Comparison of ENCODE assay signal across 9 mouse cellular contexts in genomic region chr8:84839411-84839810, GRCm38 (mm10). TPM values are rescaled to one million over a fixed set of nuclear protein-coding genes. Genes with fewer than 3 reads are reported as not detected.
DNase-seq lines count a peak whose midpoint lies in the region; ATAC-seq and TF ChIP-seq lines count a peak whose summit lies in the region.
"Had no signal": no experiment of that assay in that cellular context is flagged by ENCODE, and none has a peak within 500 bp of the region (broad histone marks: within the 10 kb centered on the region; RNA-seq: fewer than 3 reads in every experiment).

No protein-coding gene starts in this region.

- peaks cover 81% of the 10 kb centered on the region for H3K36me3 ChIP-seq in lung, embryonic 15.5 days
- peaks cover 81% of the 10 kb centered on the region for H3K36me3 ChIP-seq in forebrain, embryonic 10.5 days (replicated peaks)
- peaks cover 80% of the 10 kb centered on the region for H3K36me3 ChIP-seq in limb, embryonic 14.5 days (ENCODE audit: control insufficient read depth, insufficient read depth, low read length)
- H3K36me3 ChIP-seq in neural tube, embryonic 15.5 days: peaks cover 77% of the 10 kb centered on the region

- WGBS in lung, embryonic 15.5 days: 85% methylated on average over 2 of the region's 2 CpGs
- 94% methylated on average over 2 of the region's 2 CpGs for WGBS in forebrain, embryonic 10.5 days
- 93% methylated on average over 2 of the region's 2 CpGs for WGBS in limb, embryonic 14.5 days
- 100% methylated on average over 2 of the region's 2 CpGs for WGBS in neural tube, embryonic 15.5 days

- peak overlapping the region; percentile 63 for H3K4me2 ChIP-seq in lung, embryonic 15.5 days
- H3K4me2 ChIP-seq in limb, embryonic 14.5 days (replicated peaks; ENCODE audit: low read depth, low read length, severe bottlenecking): peak overlapping the region; percentile 59
- H3K4me2 ChIP-seq in neural tube, embryonic 15.5 days: peak overlapping the region; percentile 64

- DNase-seq in lung, postnatal 25 days (ENCODE audit: low spot score): no peak
- no peak for DNase-seq in forebrain, embryonic 10.5 days (ENCODE audit: extremely low spot score, low spot score)
- DNase-seq in limb, embryonic 14.5 days (ENCODE audit: low spot score): no peak
- DNase-seq in right cerebral cortex, postnatal 4 days: no peak
- DNase-seq in left cerebral cortex, postnatal 10 days (ENCODE audit: extremely low spot score in 1 of 2, low spot score in 2 of 2): no peak
- DNase-seq in gastrocnemius, postnatal 4 days (ENCODE audit: low spot score in 2 of 2): no peak
- DNase-seq: thymus, adult 18-20 months had no signal

- TF ChIP-seq POLR2A in limb, embryonic 14.5 days (IDR thresholded peaks at IDR 0.05; ENCODE audit: borderline replicate concordance, extremely low read depth, insufficient read depth, insufficient read length): no peak

- ATAC-seq in lung, embryonic 15.5 days (ENCODE audit: borderline replicate concordance, extremely low read depth, low FRiP score, low TSS enrichment): no peak
- no peak for ATAC-seq in limb, embryonic 14.5 days (ENCODE audit: low FRiP score, low read depth)
- no peak for ATAC-seq in neural tube, embryonic 15.5 days (ENCODE audit: low FRiP score)

- H3K4me1 ChIP-seq in lung, embryonic 15.5 days: peaks cover 45% of the 10 kb centered on the region
- peaks cover 60% of the 10 kb centered on the region for H3K4me1 ChIP-seq in forebrain, embryonic 10.5 days
- peaks cover 14% of the 10 kb centered on the region; the same call in 1 of the 2 replicates for H3K4me1 ChIP-seq in limb, embryonic 14.5 days (ENCODE audit: control insufficient read depth, insufficient read depth, low read length)
- H3K4me1 ChIP-seq in neural tube, embryonic 15.5 days: peaks cover 63% of the 10 kb centered on the region

- intact Hi-C loops in left cerebral cortex, postnatal 10 days (cut with DNase I): no loop called here

- peak overlapping the region; percentile 92 for H3K9ac ChIP-seq in lung, embryonic 15.5 days
- H3K9ac ChIP-seq in limb, embryonic 14.5 days (ENCODE audit: low read depth, low read length, severe bottlenecking): peak overlapping the region; percentile 86
- peak overlapping the region; percentile 74; the same call in 1 of the 2 replicates for H3K9ac ChIP-seq in neural tube, embryonic 15.5 days (replicated peaks)

- H3K27ac ChIP-seq in lung, embryonic 15.5 days: peak overlapping the region; percentile 90; the same call in 1 of the 2 replicates
- H3K27ac ChIP-seq in forebrain, embryonic 10.5 days: no peak overlapping the region; the same call in 1 of the 2 replicates
- 0 out of 2 replicates have a peak overlapping the region, but pooled peaks have one; percentile 83 for H3K27ac ChIP-seq in limb, embryonic 14.5 days (replicated peaks; ENCODE audit: low read depth, low read length)
- H3K27ac ChIP-seq in neural tube, embryonic 15.5 days (replicated peaks): no peak overlapping the region; the same call in 1 of the 2 replicates

- H3K4me3 ChIP-seq in lung, embryonic 15.5 days: peak overlapping the region; percentile 89
- peak overlapping the region; percentile 71 for H3K4me3 ChIP-seq in forebrain, embryonic 10.5 days
- peak overlapping the region; percentile 83 for H3K4me3 ChIP-seq in limb, embryonic 14.5 days (replicated peaks; ENCODE audit: low read length)
- H3K4me3 ChIP-seq in neural tube, embryonic 15.5 days (replicated peaks): peak overlapping the region; percentile 74

- H3K27me3 ChIP-seq in lung, embryonic 15.5 days: no peaks in the 10 kb centered on the region
- no peaks in the 10 kb centered on the region for H3K27me3 ChIP-seq in forebrain, embryonic 10.5 days (ENCODE audit: poor library complexity, severe bottlenecking)
- H3K27me3 ChIP-seq in limb, embryonic 14.5 days (ENCODE audit: control insufficient read depth, insufficient read depth, low read length): no peaks in the 10 kb centered on the region
- no peaks in the 10 kb centered on the region for H3K27me3 ChIP-seq in neural tube, embryonic 15.5 days (replicated peaks)

- H3K9me3 ChIP-seq in lung, embryonic 15.5 days: no peaks in the 10 kb centered on the region
- H3K9me3 ChIP-seq in forebrain, embryonic 10.5 days: no peaks in the 10 kb centered on the region
- no peaks in the 10 kb centered on the region for H3K9me3 ChIP-seq in limb, embryonic 14.5 days (ENCODE audit: control insufficient read depth, low read length)
- H3K9me3 ChIP-seq in neural tube, embryonic 15.5 days (replicated peaks): no peaks in the 10 kb centered on the region

RNA-seq across cellular contexts. Expression of gene Rad23a, which starts 1.1 kb away (rescaled TPM):
- 112 and 127 TPM in 2 replicates for polyA plus RNA-seq in lung, embryonic 15.5 days (2015; fragmentation: Nextera tagmentation; extraction: Ambion mirVana)
- polyA plus RNA-seq in forebrain, embryonic 10.5 days (2016; fragmentation: Nextera tagmentation; extraction: Ambion mirVana): 130 and 137 TPM in 2 replicates
- polyA plus RNA-seq in limb, embryonic 14.5 days (2012; rRNA removed): 82.0 and 82.4 TPM in 2 replicates
- 104 and 109 TPM in 2 replicates for polyA plus RNA-seq in limb, embryonic 14.5 days (2014; fragmentation: Nextera tagmentation; extraction: Ambion mirVana)
- polyA plus RNA-seq in neural tube, embryonic 15.5 days (2015; fragmentation: Nextera tagmentation; extraction: Ambion mirVana): 71.3 and 98.0 TPM in 2 replicates
- 10 to 100 TPM; 57.0 to 60.1 TPM for total RNA-seq in left cerebral cortex, postnatal 10 days (2021)
- total RNA-seq in gastrocnemius, postnatal 4 days (2021): 100 to 1,000 TPM; 121 to 123 TPM

RNA-seq across cellular contexts. Expression of gene Calr, which starts 7.3 kb away (rescaled TPM):
- 1,037 and 1,080 TPM in 2 replicates for polyA plus RNA-seq in lung, embryonic 15.5 days (2015; fragmentation: Nextera tagmentation; extraction: Ambion mirVana)
- polyA plus RNA-seq in forebrain, embryonic 10.5 days (2016; fragmentation: Nextera tagmentation; extraction: Ambion mirVana): 735 and 764 TPM in 2 replicates
- polyA plus RNA-seq in limb, embryonic 14.5 days (2012; rRNA removed): 575 and 831 TPM in 2 replicates
- polyA plus RNA-seq in limb, embryonic 14.5 days (2014; fragmentation: Nextera tagmentation; extraction: Ambion mirVana): 802 and 827 TPM in 2 replicates
- polyA plus RNA-seq in neural tube, embryonic 15.5 days (2015; fragmentation: Nextera tagmentation; extraction: Ambion mirVana): 730 and 802 TPM in 2 replicates
- 100 to 1,000 TPM; 455 to 481 TPM for total RNA-seq in left cerebral cortex, postnatal 10 days (2021)
- total RNA-seq in gastrocnemius, postnatal 4 days (2021): 100 to 1,000 TPM; 339 to 368 TPM

RNA-seq across cellular contexts. Expression of gene Gadd45gip1, which starts 8.1 kb away (rescaled TPM):
- polyA plus RNA-seq in lung, embryonic 15.5 days (2015; fragmentation: Nextera tagmentation; extraction: Ambion mirVana): 43.4 and 47.0 TPM in 2 replicates
- 49.1 and 49.6 TPM in 2 replicates for polyA plus RNA-seq in forebrain, embryonic 10.5 days (2016; fragmentation: Nextera tagmentation; extraction: Ambion mirVana)
- polyA plus RNA-seq in limb, embryonic 14.5 days (2012; rRNA removed): 39.8 and 45.6 TPM in 2 replicates
- 43.2 and 44.9 TPM in 2 replicates for polyA plus RNA-seq in limb, embryonic 14.5 days (2014; fragmentation: Nextera tagmentation; extraction: Ambion mirVana)
- 44.3 and 45.1 TPM in 2 replicates for polyA plus RNA-seq in neural tube, embryonic 15.5 days (2015; fragmentation: Nextera tagmentation; extraction: Ambion mirVana)
- total RNA-seq in left cerebral cortex, postnatal 10 days (2021): 10 to 100 TPM; 20.6 to 21.3 TPM
- total RNA-seq in gastrocnemius, postnatal 4 days (2021): 10 to 100 TPM; 33.3 to 36.0 TPM

RNA-seq across cellular contexts. Expression of gene Dand5, which starts 16.8 kb away (rescaled TPM):
- polyA plus RNA-seq in lung, embryonic 15.5 days (2015; fragmentation: Nextera tagmentation; extraction: Ambion mirVana): 6.0 and 6.3 TPM in 2 replicates
- polyA plus RNA-seq in forebrain, embryonic 10.5 days (2016; fragmentation: Nextera tagmentation; extraction: Ambion mirVana): 2.9 and 3.5 TPM in 2 replicates
- polyA plus RNA-seq in limb, embryonic 14.5 days (2012; rRNA removed): 5.7 and 5.9 TPM in 2 replicates
- 6.4 and 6.9 TPM in 2 replicates for polyA plus RNA-seq in limb, embryonic 14.5 days (2014; fragmentation: Nextera tagmentation; extraction: Ambion mirVana)
- 15.7 and 17.2 TPM in 2 replicates for polyA plus RNA-seq in neural tube, embryonic 15.5 days (2015; fragmentation: Nextera tagmentation; extraction: Ambion mirVana)
- 1 to 10 TPM; 7.4 to 8.3 TPM for total RNA-seq in left cerebral cortex, postnatal 10 days (2021)
- 1 to 10 TPM; 6.3 to 6.8 TPM for total RNA-seq in gastrocnemius, postnatal 4 days (2021)

RNA-seq across cellular contexts. Expression of gene Farsa, which starts 17.4 kb away (rescaled TPM):
- 96.9 and 98.9 TPM in 2 replicates for polyA plus RNA-seq in lung, embryonic 15.5 days (2015; fragmentation: Nextera tagmentation; extraction: Ambion mirVana)
- 143 and 144 TPM in 2 replicates for polyA plus RNA-seq in forebrain, embryonic 10.5 days (2016; fragmentation: Nextera tagmentation; extraction: Ambion mirVana)
- 105 and 123 TPM in 2 replicates for polyA plus RNA-seq in limb, embryonic 14.5 days (2012; rRNA removed)
- polyA plus RNA-seq in limb, embryonic 14.5 days (2014; fragmentation: Nextera tagmentation; extraction: Ambion mirVana): 78.4 and 81.2 TPM in 2 replicates
- 105 and 108 TPM in 2 replicates for polyA plus RNA-seq in neural tube, embryonic 15.5 days (2015; fragmentation: Nextera tagmentation; extraction: Ambion mirVana)
- 10 to 100 TPM; 59.5 to 65.8 TPM for total RNA-seq in left cerebral cortex, postnatal 10 days (2021)
- total RNA-seq in gastrocnemius, postnatal 4 days (2021): 10 to 100 TPM; 37.2 to 41.3 TPM

Comparison
In these comparisons a context has a peak if more than half of its experiments do, and no peak if none do; other contexts are left out.
1. H3K27ac ChIP-seq: peak in lung, embryonic 15.5 days (single experiment) and limb, embryonic 14.5 days (single experiment); none in forebrain, embryonic 10.5 days (single experiment) and neural tube, embryonic 15.5 days (single experiment).
2. Peak in every context shown above with its lines, with median percentiles within 50 percentile points of each other: H3K4me2 ChIP-seq, H3K4me3 ChIP-seq and H3K9ac ChIP-seq.